Comparison of ENCODE assay signal across 8 mouse cellular contexts in genomic region chr3:103915509-103915896, GRCm38 (mm10). TPM values are rescaled to one million over a fixed set of nuclear protein-coding genes. Genes with fewer than 3 reads are reported as not detected.
DNase-seq lines count a peak whose midpoint lies in the region; ATAC-seq and TF ChIP-seq lines count a peak whose summit lies in the region.

No protein-coding gene starts in this region.

- H3K4me2 ChIP-seq in kidney, postnatal 0 days (ENCODE audit: low read length) = peak overlapping the region; percentile 64
- H3K4me2 ChIP-seq in hindbrain, postnatal 0 days (ENCODE audit: low read depth, low read length) = peak overlapping the region; percentile 81

- ATAC-seq in kidney, postnatal 0 days (replicated peaks; ENCODE audit: low FRiP score, low read depth) = no peak
- no peak for ATAC-seq in hindbrain, postnatal 0 days

- 2% methylated on average over 7 of the region's 7 CpGs for WGBS in kidney, postnatal 0 days
- 5% methylated on average over 7 of the region's 7 CpGs for WGBS in hindbrain, postnatal 0 days

- no peak overlapping the region for H3K27ac ChIP-seq in kidney, postnatal 0 days
- peak overlapping the region; percentile 89 for H3K27ac ChIP-seq in brown adipose tissue, adult 24 weeks (replicated peaks; ENCODE audit: low read depth, low read length)
- peak overlapping the region; percentile 89; the same call in 1 of the 2 replicates for H3K27ac ChIP-seq in hindbrain, postnatal 0 days

- no peaks in the 10 kb centered on the region for H3K36me3 ChIP-seq in kidney, postnatal 0 days (ENCODE audit: insufficient read depth, low read length)
- H3K36me3 ChIP-seq in hindbrain, postnatal 0 days (ENCODE audit: insufficient read depth, low read length) = no peaks in the 10 kb centered on the region

- no peak for TF ChIP-seq CTCF in kidney, postnatal 0 days (IDR thresholded peaks at IDR 0.05; ENCODE audit: low read depth)
- no peak for TF ChIP-seq CTCF in hindbrain, postnatal 0 days (IDR thresholded peaks at IDR 0.05; ENCODE audit: low read depth)

- H3K9me3 ChIP-seq in kidney, postnatal 0 days (replicated peaks; ENCODE audit: low read length) = no peaks in the 10 kb centered on the region
- H3K9me3 ChIP-seq in hindbrain, postnatal 0 days (ENCODE audit: low read length) = no peaks in the 10 kb centered on the region

- 0 out of 2 replicates have a peak, but pooled peaks cover 4% of the 10 kb centered on the region for H3K4me1 ChIP-seq in kidney, postnatal 0 days (replicated peaks; ENCODE audit: insufficient read depth, low read length)
- peaks cover 6% of the 10 kb centered on the region for H3K4me1 ChIP-seq in brown adipose tissue, adult 24 weeks (ENCODE audit: control insufficient read depth, insufficient read depth, insufficient read length, low read length)
- peaks cover 9% of the 10 kb centered on the region; the same call in 1 of the 2 replicates for H3K4me1 ChIP-seq in hindbrain, postnatal 0 days (ENCODE audit: insufficient read depth, low read length)

- peak overlapping the region; percentile 96 for H3K9ac ChIP-seq in kidney, postnatal 0 days (ENCODE audit: low read depth, low read length)
- peak overlapping the region; percentile 91 for H3K9ac ChIP-seq in hindbrain, postnatal 0 days (replicated peaks; ENCODE audit: low read length)

- DNase-seq in kidney, postnatal 0 days (ENCODE audit: low spot score) = peak; percentile 44
- no peak for DNase-seq in kidney, postnatal 14 days
- no peak for DNase-seq in hindbrain, postnatal 0 days (ENCODE audit: low spot score)
- peak; percentile 43 for DNase-seq in naive thymus-derived CD4-positive, alpha-beta T cell, adult 2 months (ENCODE audit: low read depth)
- no peak for DNase-seq in layer of hippocampus, postnatal 36 days
- no peak for DNase-seq in right cerebral cortex, postnatal 36 days (ENCODE audit: low spot score in 2 of 2)
- DNase-seq in testis, postnatal 14 days (ENCODE audit: low spot score) = no peak

- H3K4me3 ChIP-seq in kidney, postnatal 0 days (replicated peaks; ENCODE audit: low read depth, low read length) = peak overlapping the region; percentile 95
- peak overlapping the region; percentile 100 for H3K4me3 ChIP-seq in brown adipose tissue, adult 24 weeks (ENCODE audit: insufficient read depth, low read depth, low read length)
- peak overlapping the region; percentile 98 for H3K4me3 ChIP-seq in hindbrain, postnatal 0 days (ENCODE audit: low read length)

- H3K27me3 ChIP-seq in kidney, postnatal 0 days (ENCODE audit: insufficient read depth, low read length) = no peaks in the 10 kb centered on the region
- H3K27me3 ChIP-seq in hindbrain, postnatal 0 days (ENCODE audit: insufficient read depth, low read length) = no peaks in the 10 kb centered on the region

RNA-seq across cellular contexts. Expression of gene Rsbn1, which starts 1.6 kb away (rescaled TPM):
- 10.8 and 11.4 TPM in 2 replicates for polyA plus RNA-seq in kidney, postnatal 0 days (2015; fragmentation: Nextera tagmentation; extraction: Ambion mirVana)
- 6.4 and 7.6 TPM in 2 replicates for polyA plus RNA-seq in brown adipose tissue, adult 24 weeks (2012; ENCODE audit: insufficient read depth, insufficient read length, missing spikeins)
- 23.1 and 28.2 TPM in 2 replicates for total RNA-seq in hindbrain, postnatal 0 days (2014; rRNA removed)
- polyA plus RNA-seq in hindbrain, postnatal 0 days (2015; fragmentation: Nextera tagmentation; extraction: Ambion mirVana) = 17.7 and 19.1 TPM in 2 replicates
- total RNA-seq in layer of hippocampus, postnatal 36 days (2021) = 10 to 100 TPM; 21.7 to 24.8 TPM

RNA-seq across cellular contexts. Expression of gene Phtf1, which starts 52.4 kb away (rescaled TPM):
- 21.8 TPM in 2 replicates for polyA plus RNA-seq in kidney, postnatal 0 days (2015; fragmentation: Nextera tagmentation; extraction: Ambion mirVana)
- polyA plus RNA-seq in brown adipose tissue, adult 24 weeks (2012; ENCODE audit: insufficient read depth, insufficient read length, missing spikeins) = 5.4 and 7.1 TPM in 2 replicates
- total RNA-seq in hindbrain, postnatal 0 days (2014; rRNA removed) = 24.0 and 25.0 TPM in 2 replicates
- 18.4 and 18.6 TPM in 2 replicates for polyA plus RNA-seq in hindbrain, postnatal 0 days (2015; fragmentation: Nextera tagmentation; extraction: Ambion mirVana)
- total RNA-seq in layer of hippocampus, postnatal 36 days (2021) = 10 to 100 TPM; 46.4 to 49.3 TPM

RNA-seq across cellular contexts. Expression of gene Ptpn22, which starts 55.9 kb away (rescaled TPM):
- polyA plus RNA-seq in kidney, postnatal 0 days (2015; fragmentation: Nextera tagmentation; extraction: Ambion mirVana) = 0.57 and 0.79 TPM in 2 replicates
- 0.67 and 1.9 TPM in 2 replicates for polyA plus RNA-seq in brown adipose tissue, adult 24 weeks (2012; ENCODE audit: insufficient read depth, insufficient read length, missing spikeins)
- 0.31 and 4.3 TPM in 2 replicates for total RNA-seq in hindbrain, postnatal 0 days (2014; rRNA removed)
- 0.40 and 0.53 TPM in 2 replicates for polyA plus RNA-seq in hindbrain, postnatal 0 days (2015; fragmentation: Nextera tagmentation; extraction: Ambion mirVana)
- total RNA-seq in layer of hippocampus, postnatal 36 days (2021) = 1 to 10 TPM; 1.1 to 1.6 TPM

Comparison
In these comparisons a context has a peak if more than half of its experiments do, and no peak if none do; other contexts are left out.
1. DNase-seq: peak in kidney, postnatal 0 days (single experiment) and naive thymus-derived CD4-positive, alpha-beta T cell, adult 2 months (single experiment); none in kidney, postnatal 14 days (single experiment), hindbrain, postnatal 0 days (single experiment), layer of hippocampus, postnatal 36 days (0 of 2), right cerebral cortex, postnatal 36 days (0 of 2) and testis, postnatal 14 days (single experiment).
2. Peak in every context shown above with its lines, with median percentiles within 50 percentile points of each other: H3K4me3 ChIP-seq.